Mouse (Mus musculus) liver, embryonic 11.5 days (tissue): ENCODE data around the gene Pemt. TPM values are rescaled to one million over a fixed set of nuclear protein-coding genes. Genes with fewer than 3 reads are reported as not detected.
A peak's percentile ranks its signal among the peaks of the same experiment; 100 is the strongest.

Experiments
- ATAC-seq: fragments of 200-750 bp; cut with Nextera tagmentation; replicated peaks from 2 replicates; pipeline ENCODE4 v1.8.0; 2017; ENCODE audit warnings: moderate number of reproducible peaks, mild to moderate bottlenecking, moderate TSS enrichment, moderate library complexity; ENCODE audit not compliant: low FRiP score
- DNase-seq: peaks from one replicate; pipeline ENCODE4 v3.0.0-alpha.2; 2017; ENCODE audit warnings: low spot score
- H3K27ac ChIP-seq: fragments of 300-500 bp; sonication (generic); 2 replicates; pipeline ENCODE4 v1.5.1; 2014; ENCODE audit warnings: mild to moderate bottlenecking, low read depth, low read length, control low read depth
- H3K27me3 ChIP-seq: fragments of 300-500 bp; sonication (generic); replicated peaks from 2 replicates; pipeline ENCODE4 v1.6.1; 2014; ENCODE audit warnings: low read length, mixed read lengths; ENCODE audit not compliant: control insufficient read depth, insufficient read depth
- H3K36me3 ChIP-seq: fragments of 300-500 bp; sonication (generic); 2 replicates; pipeline ENCODE4 v1.6.1; 2014; ENCODE audit warnings: mild to moderate bottlenecking, low read length, moderate library complexity, mixed read lengths; ENCODE audit not compliant: control insufficient read depth, insufficient read depth
- H3K4me1 ChIP-seq: fragments of 300-500 bp; sonication (generic); replicated peaks from 2 replicates; pipeline ENCODE4 v1.6.1; 2014; ENCODE audit warnings: low read length, mixed read lengths; ENCODE audit not compliant: control insufficient read depth, insufficient read depth
- H3K4me2 ChIP-seq: fragments of 300-500 bp; sonication (generic); 2 replicates; pipeline ENCODE4 v1.6.1; 2014; ENCODE audit warnings: mild to moderate bottlenecking, control low read depth, moderate library complexity
- H3K4me3 ChIP-seq: fragments of 300-500 bp; sonication (generic); 2 replicates; pipeline ENCODE4 v1.5.1; 2014; ENCODE audit warnings: low read depth, low read length, control low read depth
- H3K9ac ChIP-seq: fragments of 300-500 bp; sonication (generic); 2 replicates; pipeline ENCODE4 v1.6.1; 2014; ENCODE audit warnings: low read depth, low read length, control low read depth
- H3K9me3 ChIP-seq: fragments of 300-500 bp; sonication (generic); 2 replicates; pipeline ENCODE4 v1.6.1; 2016; ENCODE audit warnings: low read length, inconsistent platforms, mixed read lengths; ENCODE audit not compliant: control insufficient read depth
- WGBS: fragments of 180-500 bp; shearing (Covaris S2); extraction: QIAGEN DNeasy Blood & Tissue Kit; methylation state at CpG from one replicate; pipeline ENCODE4 v1.1.7; 2014; 5-methylcytosine and 5-hydroxymethylcytosine counted together
- polyA plus RNA-seq: library from polyadenylated mRNA; unstranded; fragments of >200 nt; fragmentation: Nextera tagmentation; extraction: Ambion mirVana; gene quantifications from 2 replicates; pipeline ENCODE4 v1.2.1, GENCODE M21; 2014

The Pemt gene
- polyA plus RNA-seq, 1 experiment from 2014 or later, result 9.4 TPM

DNA sequence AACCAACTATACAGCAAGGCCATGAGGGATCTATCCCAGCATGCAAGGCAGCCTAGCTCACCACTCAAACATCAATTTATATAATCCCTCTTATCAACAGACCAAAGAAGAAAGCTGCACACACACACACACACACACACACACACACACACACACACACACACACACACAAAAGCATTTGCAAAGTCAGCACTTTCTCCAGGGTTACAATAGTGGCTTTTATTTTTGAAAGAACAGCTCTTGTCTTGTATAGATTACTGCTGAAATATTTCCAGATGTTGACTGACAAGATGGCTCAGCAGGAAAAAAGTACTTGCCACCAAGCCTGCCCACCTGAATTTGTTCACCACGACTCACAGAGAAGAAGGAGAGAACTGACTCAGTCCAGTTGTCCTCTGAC, 19.0 kb upstream of the Pemt start:
- WGBS, result 71% methylated on average over 1 of the region's 1 CpGs
- Histone ChIP-seq H3K4me1 (no peaks in the 10 kb centered on the region), H3K4me2 (no peak overlapping the region), H3K4me3 (no peak overlapping the region), H3K27me3 (no peaks in the 10 kb centered on the region), H3K9ac (no peak overlapping the region), H3K9me3 (no peaks in the 10 kb centered on the region), H3K27ac (no peak overlapping the region), H3K36me3 (no peaks in the 10 kb centered on the region)
- DNase-seq, result no peak
- no peak for ATAC-seq

DNA sequence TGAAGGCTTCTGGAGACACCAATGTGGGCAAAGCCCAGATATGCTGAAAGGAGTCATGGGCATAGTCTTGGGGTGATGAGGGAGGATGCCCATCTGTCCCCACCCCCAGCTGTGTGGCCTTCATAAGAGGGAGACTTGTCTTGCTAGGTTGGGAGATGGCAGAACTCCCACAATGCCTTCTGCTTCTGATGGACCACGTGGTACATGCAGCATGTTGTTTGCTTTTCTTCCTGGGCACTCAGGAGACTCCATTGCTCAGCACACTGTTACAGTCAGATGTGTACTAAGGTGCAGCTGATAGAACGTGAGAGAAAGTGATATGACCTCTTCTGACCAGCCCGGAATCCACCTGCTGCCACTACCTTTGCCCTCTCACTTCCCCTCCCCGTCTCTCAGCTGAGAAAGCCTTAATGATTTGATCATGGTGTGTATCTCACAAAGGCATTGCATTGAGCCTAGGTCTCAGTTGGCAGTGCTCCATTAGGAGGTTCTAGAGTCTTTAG, 15.3 kb upstream of the Pemt start:
- Histone ChIP-seq H3K4me1 (peaks cover 5% of the 10 kb centered on the region), H3K36me3 (no peaks in the 10 kb centered on the region), H3K9ac (no peak overlapping the region), H3K27ac (no peak overlapping the region), H3K4me3 (no peak overlapping the region), H3K9me3 (no peaks in the 10 kb centered on the region), H3K27me3 (no peaks in the 10 kb centered on the region), H3K4me2 (no peak overlapping the region)
- ATAC-seq, result no peak
- DNase-seq, result no peak
- 76% methylated on average over 4 of the region's 4 CpGs for WGBS

DNA sequence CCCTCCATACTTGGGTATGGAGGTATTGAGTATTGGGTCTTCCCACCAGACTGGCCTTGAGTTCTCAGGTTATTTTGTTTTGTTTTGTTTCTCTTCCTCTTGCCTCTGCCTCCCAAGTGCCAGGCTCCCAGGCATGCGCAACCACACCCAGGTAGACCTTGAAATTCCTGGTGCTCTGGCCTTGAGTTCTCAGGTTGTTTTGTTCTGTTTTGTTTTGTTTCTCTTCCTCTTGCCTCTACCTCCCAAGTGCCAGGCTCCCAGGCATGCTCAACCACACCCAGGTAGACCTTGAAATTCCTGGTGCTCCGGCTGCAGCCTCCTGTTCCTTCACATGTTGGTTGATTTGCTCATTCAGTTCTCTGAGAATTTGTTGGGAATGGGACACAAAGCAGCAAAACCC, 13.7 kb upstream of the Pemt start:
- peaks cover 5% of the 10 kb centered on the region for H3K4me1 ChIP-seq
- no peaks in the 10 kb centered on the region for H3K36me3 ChIP-seq
- ATAC-seq, result no peak
- H3K4me3 ChIP-seq, result no peak overlapping the region
- DNase-seq, result no peak
- no peak overlapping the region for H3K4me2 ChIP-seq
- no peak overlapping the region for H3K9ac ChIP-seq
- WGBS, result 96% methylated on average over 2 of the region's 2 CpGs
- H3K27ac ChIP-seq, result no peak overlapping the region
- H3K27me3 ChIP-seq, result no peaks in the 10 kb centered on the region
- no peaks in the 10 kb centered on the region for H3K9me3 ChIP-seq

DNA sequence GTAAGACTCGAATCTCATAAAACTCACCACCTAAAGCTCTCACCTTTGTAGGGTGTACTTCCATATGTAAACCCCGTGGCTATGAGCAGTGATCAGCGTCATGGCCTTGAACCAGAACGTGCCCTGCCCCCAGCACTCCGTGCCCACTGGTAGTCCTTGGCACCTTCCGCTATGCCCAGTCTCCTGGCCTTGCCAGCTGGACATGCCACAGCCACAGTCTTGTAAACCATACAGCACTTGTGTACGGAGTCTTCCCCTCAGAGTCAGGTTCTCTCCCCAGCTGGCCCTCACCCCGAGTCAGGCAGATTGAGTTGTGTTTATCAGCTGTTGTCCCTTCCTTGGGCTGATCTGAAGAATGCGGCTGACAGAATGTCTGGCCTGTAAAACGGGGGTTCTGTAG, 12.2 kb upstream of the Pemt start:
- Histone ChIP-seq H3K27me3 (no peaks in the 10 kb centered on the region), H3K4me3 (no peak overlapping the region), H3K4me1 (peaks cover 5% of the 10 kb centered on the region), H3K27ac (no peak overlapping the region), H3K36me3 (no peaks in the 10 kb centered on the region), H3K4me2 (no peak overlapping the region), H3K9me3 (no peaks in the 10 kb centered on the region), H3K9ac (no peak overlapping the region)
- 68% methylated on average over 10 of the region's 10 CpGs for WGBS
- DNase-seq (no peak), ATAC-seq (no peak)

DNA sequence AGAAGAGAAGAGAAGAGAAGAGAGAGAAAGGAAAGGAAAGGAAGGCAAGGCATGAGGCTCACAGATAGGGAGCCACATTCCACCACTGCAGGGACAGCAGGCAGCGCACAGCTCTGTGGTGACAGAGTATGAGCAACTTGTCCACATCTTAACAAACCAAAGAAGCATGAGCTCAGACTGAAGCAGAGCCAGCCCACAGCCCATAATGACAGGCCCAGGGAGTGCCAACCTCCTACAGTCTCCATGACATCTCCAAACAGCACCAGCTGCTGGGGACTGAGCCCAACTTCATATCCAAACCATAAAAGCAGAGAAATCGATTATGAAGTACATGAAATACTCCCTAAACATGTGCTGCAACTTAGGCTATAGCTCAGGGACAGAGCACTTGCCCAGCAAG, 11.7 kb upstream of the Pemt start:
- Histone ChIP-seq H3K36me3 (no peaks in the 10 kb centered on the region), H3K4me3 (no peak overlapping the region), H3K27ac (no peak overlapping the region), H3K4me1 (peaks cover 5% of the 10 kb centered on the region), H3K27me3 (no peaks in the 10 kb centered on the region; the same call in 1 of the 2 replicates), H3K9me3 (no peaks in the 10 kb centered on the region), H3K4me2 (no peak overlapping the region), H3K9ac (no peak overlapping the region)
- ATAC-seq (no peak), DNase-seq (no peak)
- 72% methylated on average over 2 of the region's 2 CpGs for WGBS

DNA sequence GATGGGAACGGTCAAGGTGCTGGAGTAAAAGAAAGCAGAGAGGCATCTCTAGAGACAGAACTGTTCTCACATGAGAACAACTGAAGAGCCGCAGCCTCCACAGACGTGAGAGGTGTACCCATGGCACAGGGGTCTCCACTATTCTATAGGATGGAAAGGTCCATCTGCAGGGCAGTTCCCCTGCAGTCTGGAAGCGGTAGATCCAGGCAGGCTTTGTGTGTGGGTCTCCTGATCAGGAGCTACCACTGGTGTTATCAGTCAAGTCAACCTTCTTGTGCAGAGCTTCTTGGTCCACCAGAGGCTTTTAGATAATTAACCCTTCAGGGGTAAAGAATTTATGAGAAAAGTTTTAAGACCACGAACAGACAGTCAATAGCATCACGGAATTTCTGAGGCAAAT, 10.2 kb upstream of the Pemt start:
- H3K27me3 ChIP-seq, result no peaks in the 10 kb centered on the region; the same call in 1 of the 2 replicates
- no peak overlapping the region for H3K4me3 ChIP-seq
- DNase-seq, result no peak
- H3K9me3 ChIP-seq, result no peaks in the 10 kb centered on the region
- no peaks in the 10 kb centered on the region for H3K36me3 ChIP-seq
- H3K4me2 ChIP-seq, result no peak overlapping the region
- no peak overlapping the region for H3K9ac ChIP-seq
- no peak overlapping the region for H3K27ac ChIP-seq
- peaks cover 5% of the 10 kb centered on the region for H3K4me1 ChIP-seq
- 53% methylated on average over 6 of the region's 6 CpGs for WGBS
- 0 out of 2 replicates have a peak, but pooled peaks have one; percentile 51 for ATAC-seq

DNA sequence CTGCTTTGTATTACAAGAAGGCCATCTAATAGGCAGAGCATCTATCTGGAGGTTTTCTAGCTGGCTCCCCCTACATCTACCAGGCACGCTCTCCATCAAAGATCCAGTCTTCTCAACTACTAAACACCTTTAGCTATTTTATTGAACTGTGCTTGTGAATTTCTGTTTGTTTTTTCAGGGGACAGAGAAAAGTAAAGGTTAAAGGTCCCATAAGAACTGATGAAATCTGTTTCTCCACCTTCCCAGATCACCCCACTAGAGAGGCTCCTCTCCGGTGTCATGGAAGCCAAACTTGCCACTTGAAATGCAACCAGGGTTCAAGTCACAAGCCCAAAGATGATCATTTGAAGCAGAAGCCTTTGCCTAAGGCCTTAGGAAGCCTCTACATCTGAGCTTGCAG, 2.6 kb upstream of the Pemt start:
- no peaks in the 10 kb centered on the region for H3K36me3 ChIP-seq
- H3K4me3 ChIP-seq, result no peak overlapping the region
- H3K4me2 ChIP-seq, result no peak overlapping the region
- peaks cover 5% of the 10 kb centered on the region for H3K4me1 ChIP-seq
- H3K9me3 ChIP-seq, result no peaks in the 10 kb centered on the region
- no peaks in the 10 kb centered on the region; the same call in 1 of the 2 replicates for H3K27me3 ChIP-seq
- H3K9ac ChIP-seq, result no peak overlapping the region
- ATAC-seq (no peak), DNase-seq (no peak)
- WGBS, result 84% methylated on average over 2 of the region's 2 CpGs
- no peak overlapping the region for H3K27ac ChIP-seq

DNA sequence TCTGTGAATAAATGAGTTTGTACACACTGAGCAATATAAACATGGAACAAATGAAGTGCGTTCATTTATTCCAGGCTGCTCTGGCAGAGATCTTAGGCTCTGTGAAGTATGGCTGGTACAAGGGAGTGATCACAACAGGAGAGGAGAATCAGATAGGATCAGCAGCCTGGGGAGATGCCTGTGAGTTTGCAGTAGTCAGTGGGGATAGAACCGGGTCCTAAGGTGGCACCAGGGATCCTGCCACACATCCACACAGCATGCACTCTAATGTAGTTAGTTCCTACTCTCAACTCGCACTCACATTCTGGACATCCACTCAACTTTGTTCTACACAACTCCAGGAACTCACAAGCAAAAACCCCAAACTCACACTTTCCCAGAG, 622 bp downstream of the Pemt start:
- Histone ChIP-seq H3K27ac (0 out of 2 replicates have a peak overlapping the region, but pooled peaks have one; percentile 50), H3K36me3 (no peaks in the 10 kb centered on the region), H3K9ac (peak overlapping the region; percentile 75), H3K4me1 (peaks cover 5% of the 10 kb centered on the region), H3K9me3 (no peaks in the 10 kb centered on the region), H3K27me3 (no peaks in the 10 kb centered on the region), H3K4me3 (peak overlapping the region; percentile 56), H3K4me2 (peak overlapping the region; percentile 77)
- ATAC-seq (peak; percentile 40; the same call in 1 of the 2 replicates), DNase-seq (no peak)
- WGBS, result 4% methylated on average over 3 of the region's 3 CpGs

DNA sequence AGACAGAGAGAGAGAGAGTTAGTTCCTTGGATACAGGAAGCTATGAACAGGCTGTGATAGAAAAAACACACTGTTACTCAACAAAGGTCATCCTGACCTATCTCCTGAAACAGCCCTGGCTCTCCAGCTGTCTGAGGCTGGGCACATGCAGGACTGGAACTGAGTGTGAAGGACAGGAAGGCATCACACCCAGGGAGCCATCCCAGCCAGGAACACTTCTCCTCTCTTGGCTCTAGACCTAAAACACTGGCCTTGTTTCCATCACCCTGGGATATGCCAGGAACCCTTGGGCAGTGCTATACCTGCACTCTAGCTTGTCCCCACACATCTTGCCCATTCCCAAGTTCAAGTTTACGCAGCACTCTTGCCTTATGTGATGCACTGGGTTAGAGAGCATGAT, 1.5 kb downstream of the Pemt start:
- ATAC-seq, result no peak
- WGBS, result 100% methylated on average over 1 of the region's 1 CpGs
- no peak overlapping the region for H3K9ac ChIP-seq
- no peak overlapping the region for H3K27ac ChIP-seq
- H3K4me3 ChIP-seq, result no peak overlapping the region
- no peaks in the 10 kb centered on the region for H3K9me3 ChIP-seq
- no peak for DNase-seq
- H3K36me3 ChIP-seq, result no peaks in the 10 kb centered on the region
- H3K4me1 ChIP-seq, result peaks cover 5% of the 10 kb centered on the region
- H3K4me2 ChIP-seq, result no peak overlapping the region
- no peaks in the 10 kb centered on the region for H3K27me3 ChIP-seq
